Mouse (Mus musculus) heart, embryonic 14.5 days (tissue): ENCODE measurements at regions not wholly inside any gene's neighbourhood (a gene's known extent, or its start where the extent isn't known, plus 50 kb on each side); places are given as distances from the start of the nearest gene placed in this dataset.
"Not testable (repeated sequence)": the region's sequence is repeated elsewhere in the genome, so short reads cannot be mapped to it uniquely, and the experiment has no call there.

ENCODE experiments used
- ATAC-seq: fragments of 200-750 bp; cut with Nextera tagmentation; 2 replicates; pipeline ENCODE4 v1.8.0; 2017; ENCODE audit warnings: low read depth, moderate TSS enrichment; ENCODE audit not compliant: insufficient number of reproducible peaks, insufficient read depth, low FRiP score
- H3K27ac ChIP-seq, 2 experiments: fragments of 200-500 bp in 1 of 2; fragments of 300-500 bp in 1 of 2; sonication (generic) in 1 of 2; replicated peaks in 1 of 2; 2 replicates each; pipeline ENCODE4 v1.5.1; 2012 to 2014; ENCODE audit warnings: low read depth in 2 of 2, low read length in 2 of 2, control low read depth in 1 of 2, mild to moderate bottlenecking in 1 of 2, mixed read lengths in 1 of 2; ENCODE audit not compliant: control insufficient read depth in 1 of 2, insufficient read depth in 1 of 2
- H3K27me3 ChIP-seq: fragments of 300-500 bp; sonication (generic); 2 replicates; pipeline ENCODE4 v1.6.1; 2014; ENCODE audit warnings: mild to moderate bottlenecking, low read length, control low read depth; ENCODE audit not compliant: control insufficient read depth, insufficient read depth
- H3K36me3 ChIP-seq: fragments of 300-500 bp; sonication (generic); 2 replicates; pipeline ENCODE4 v1.6.1; 2014; ENCODE audit warnings: mild to moderate bottlenecking, control low read depth, low read length, mixed read lengths; ENCODE audit not compliant: control insufficient read depth, insufficient read depth
- H3K4me1 ChIP-seq, 2 experiments: fragments of 200-500 bp in 1 of 2; fragments of 300-500 bp in 1 of 2; sonication (generic) in 1 of 2; 2 replicates each; pipeline ENCODE4 v1.6.1; 2012 to 2014; ENCODE audit warnings: low read length in 2 of 2, control low read depth in 1 of 2, mixed read lengths in 1 of 2; ENCODE audit not compliant: control insufficient read depth in 2 of 2, insufficient read depth in 2 of 2
- H3K4me2 ChIP-seq: fragments of 300-500 bp; sonication (generic); 2 replicates; pipeline ENCODE4 v1.6.1; 2014; ENCODE audit warnings: mild to moderate bottlenecking, low read length
- H3K4me3 ChIP-seq, 2 experiments: fragments of 200-500 bp in 1 of 2; fragments of 300-500 bp in 1 of 2; sonication (generic) in 1 of 2; 2 replicates each; pipeline ENCODE4 v1.5.1; 2012 to 2014; ENCODE audit warnings: low read length in 2 of 2, mild to moderate bottlenecking in 2 of 2, control low read depth in 1 of 2, low read depth in 1 of 2, moderate library complexity in 1 of 2; ENCODE audit not compliant: control insufficient read depth in 1 of 2, insufficient read depth in 1 of 2
- H3K9ac ChIP-seq: fragments of 300-500 bp; sonication (generic); 2 replicates; pipeline ENCODE4 v1.6.1; 2014; ENCODE audit warnings: mild to moderate bottlenecking, low read length
- H3K9me3 ChIP-seq: fragments of 300-500 bp; sonication (generic); 2 replicates; pipeline ENCODE4 v1.6.1; 2016; ENCODE audit warnings: low read length, control low read depth; ENCODE audit not compliant: control insufficient read depth
- WGBS: fragments of 180-500 bp; shearing (Covaris S2); extraction: QIAGEN DNeasy Blood & Tissue Kit; methylation state at CpG from one replicate; pipeline ENCODE4 v1.1.7; 2014; 5-methylcytosine and 5-hydroxymethylcytosine counted together

DNA sequence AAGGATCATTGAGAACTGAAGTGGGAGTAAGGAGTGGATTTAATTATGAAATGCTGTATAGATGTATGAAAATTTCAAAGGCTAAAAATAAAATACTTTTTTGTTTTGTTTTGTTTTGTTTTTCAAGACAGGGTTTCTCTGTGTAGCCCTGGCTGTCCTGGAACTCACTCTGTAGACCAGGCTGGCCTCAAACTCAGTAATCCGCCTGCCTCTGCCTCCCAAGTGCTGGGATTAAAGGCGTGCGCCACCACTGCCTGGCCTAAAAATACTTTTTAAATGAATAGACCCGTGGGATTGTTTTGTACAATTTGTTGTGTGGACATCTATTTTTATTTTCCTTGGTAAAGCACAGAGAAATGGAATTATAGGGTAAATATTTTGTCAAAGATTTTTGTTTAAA, 74.4 kb upstream of the C9orf72 start:
- not testable (repeated sequence) for H3K27ac ChIP-seq, H3K9ac ChIP-seq, H3K4me2 ChIP-seq, ATAC-seq, H3K27me3 ChIP-seq, H3K4me3 ChIP-seq, H3K4me1 ChIP-seq, H3K36me3 ChIP-seq, H3K9me3 ChIP-seq
- WGBS: 74% methylated on average over 4 of the region's 4 CpGs

DNA sequence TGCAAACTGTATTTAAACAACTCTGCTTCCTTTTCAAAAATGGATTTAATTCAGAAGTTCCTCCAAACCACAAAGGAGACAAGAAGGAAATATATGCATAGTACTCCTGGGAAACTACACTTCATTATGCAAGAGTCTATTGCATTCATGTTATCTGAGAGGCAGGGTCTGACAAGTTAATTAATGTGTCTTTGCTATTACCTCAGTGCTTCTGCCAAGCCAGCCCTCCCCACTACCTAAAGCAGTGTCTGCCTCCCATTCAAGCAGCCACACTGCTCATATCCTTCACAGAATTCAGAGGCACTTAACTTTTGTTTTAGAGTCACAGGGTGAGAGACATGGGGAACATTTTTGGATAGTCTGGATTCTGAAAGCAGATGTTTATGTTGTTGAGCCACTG, 58.6 kb upstream of the C9orf72 start:
- H3K4me2 ChIP-seq: no peak overlapping the region
- no peak for ATAC-seq

More for the DNA sequence above, 58.6 kb upstream of the C9orf72 start:
- Histone ChIP-seq H3K9ac (no peak overlapping the region), H3K9me3 (0 out of 2 replicates have a peak, but pooled peaks cover 5% of the 10 kb centered on the region), H3K36me3 (no peaks in the 10 kb centered on the region), H3K27me3 (no peaks in the 10 kb centered on the region), H3K4me1 (no peaks in the 10 kb centered on the region), H3K27ac (no peak overlapping the region), H3K4me3 (no peak overlapping the region)
